Mouse (Mus musculus): ENCODE results near the gene Lefty1.
"Not testable (repeated sequence)": the region's sequence is repeated elsewhere in the genome, so short reads cannot be mapped to it uniquely, and the experiment has no call there.

Lefty1 gene

DNA sequence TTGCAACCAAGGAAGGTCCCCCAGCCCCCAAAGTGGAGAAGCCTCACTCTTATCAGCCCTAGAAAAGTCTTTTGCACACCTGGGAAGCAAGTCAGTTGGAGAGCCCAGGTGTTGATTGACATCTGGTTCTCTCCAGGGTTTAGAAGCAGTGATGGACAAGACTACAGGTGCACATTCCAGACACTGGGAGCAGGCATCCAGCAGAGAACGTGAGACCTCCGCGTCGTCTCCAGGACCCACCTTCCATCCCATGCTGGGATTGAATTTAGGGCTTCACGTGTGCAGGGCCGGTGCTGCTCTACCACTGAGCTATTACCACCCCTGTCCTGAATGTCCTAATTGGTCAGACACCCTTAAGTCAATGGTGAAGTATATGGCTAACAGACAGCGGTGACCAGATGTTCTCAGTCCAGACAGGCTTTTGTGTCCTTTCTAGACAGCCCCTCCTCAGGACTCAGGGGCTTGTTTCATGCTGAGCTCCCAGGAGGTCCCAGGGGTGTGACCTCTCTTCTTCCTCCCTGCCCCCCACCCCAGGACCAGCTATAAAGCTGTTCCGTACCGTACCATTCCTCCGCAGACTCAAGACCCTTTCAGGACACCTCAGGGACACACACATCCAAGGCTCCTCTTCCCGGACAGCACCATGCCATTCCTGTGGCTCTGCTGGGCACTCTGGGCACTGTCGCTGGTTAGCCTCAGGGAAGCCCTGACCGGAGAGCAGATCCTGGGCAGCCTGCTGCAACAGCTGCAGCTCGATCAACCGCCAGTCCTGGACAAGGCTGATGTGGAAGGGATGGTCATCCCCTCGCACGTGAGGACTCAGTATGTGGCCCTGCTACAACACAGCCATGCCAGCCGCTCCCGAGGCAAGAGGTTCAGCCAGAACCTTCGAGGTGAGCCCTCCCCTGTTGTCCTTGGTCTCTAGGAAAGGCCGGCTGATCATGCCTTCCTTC lies at the start of gene Lefty1:
Lefty1 (plus strand) TSS at position 556 of the 953 bp plus-strand sequence.
- no peak for DNase-seq

DNA sequence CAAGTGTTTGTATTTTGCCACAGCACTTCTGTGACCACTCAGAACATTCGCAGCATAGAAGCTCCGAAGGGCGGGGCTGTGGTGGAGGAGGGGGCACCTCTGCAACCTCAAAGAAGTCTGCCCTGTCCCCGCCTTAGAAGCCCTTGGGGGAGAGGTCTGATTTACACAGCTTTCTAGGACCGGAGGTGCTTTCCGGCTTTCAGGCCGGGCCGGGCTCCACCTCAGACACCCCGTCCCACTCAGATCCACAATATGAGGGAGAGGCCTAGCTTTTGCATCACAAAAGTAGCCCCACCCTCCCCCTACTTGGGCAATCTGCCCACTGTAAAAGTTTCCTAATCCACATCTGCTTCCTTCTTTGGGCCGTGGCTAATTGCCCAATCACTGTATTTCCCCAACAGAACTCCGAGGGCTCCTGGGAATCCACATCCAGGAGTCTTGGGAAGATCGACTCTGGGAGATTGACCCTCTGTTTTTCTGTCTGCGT lies 46.2 kb upstream of the Lefty1 start:
- DNase-seq = no peak

GRCm38 (mm10) chr1:180889172-180889571 lies 45.6 kb upstream of the Lefty1 start:
- DNase-seq = no peak

DNA sequence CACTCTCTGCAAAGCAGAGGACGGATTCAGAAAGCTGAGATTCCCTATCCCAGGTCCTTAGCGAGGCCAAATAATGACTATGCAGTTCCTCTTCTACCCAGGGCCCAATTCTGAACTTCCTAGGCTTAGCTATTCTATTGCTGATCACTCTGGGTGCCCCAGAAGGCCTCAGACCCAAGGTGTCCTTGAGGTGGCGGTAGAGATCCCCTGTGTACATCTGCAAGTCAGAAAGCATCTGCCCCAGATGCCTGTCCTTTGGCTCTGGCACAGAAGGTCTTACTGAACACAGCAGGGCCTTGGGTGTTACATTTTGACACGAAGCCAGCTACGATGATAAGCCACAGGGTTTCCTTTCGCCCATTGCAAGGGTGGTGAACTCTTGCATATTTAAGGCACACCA lies 45.0 kb upstream of the Lefty1 start:
- no peak for DNase-seq

GRCm38 (mm10) chr1:180892808-180893207 lies 42.0 kb upstream of the Lefty1 start, which contains the start of gene Lefty2:
Gene Lefty2, plus strand, starts transcription at chr1:180893108.
- DNase-seq = no peak

DNA sequence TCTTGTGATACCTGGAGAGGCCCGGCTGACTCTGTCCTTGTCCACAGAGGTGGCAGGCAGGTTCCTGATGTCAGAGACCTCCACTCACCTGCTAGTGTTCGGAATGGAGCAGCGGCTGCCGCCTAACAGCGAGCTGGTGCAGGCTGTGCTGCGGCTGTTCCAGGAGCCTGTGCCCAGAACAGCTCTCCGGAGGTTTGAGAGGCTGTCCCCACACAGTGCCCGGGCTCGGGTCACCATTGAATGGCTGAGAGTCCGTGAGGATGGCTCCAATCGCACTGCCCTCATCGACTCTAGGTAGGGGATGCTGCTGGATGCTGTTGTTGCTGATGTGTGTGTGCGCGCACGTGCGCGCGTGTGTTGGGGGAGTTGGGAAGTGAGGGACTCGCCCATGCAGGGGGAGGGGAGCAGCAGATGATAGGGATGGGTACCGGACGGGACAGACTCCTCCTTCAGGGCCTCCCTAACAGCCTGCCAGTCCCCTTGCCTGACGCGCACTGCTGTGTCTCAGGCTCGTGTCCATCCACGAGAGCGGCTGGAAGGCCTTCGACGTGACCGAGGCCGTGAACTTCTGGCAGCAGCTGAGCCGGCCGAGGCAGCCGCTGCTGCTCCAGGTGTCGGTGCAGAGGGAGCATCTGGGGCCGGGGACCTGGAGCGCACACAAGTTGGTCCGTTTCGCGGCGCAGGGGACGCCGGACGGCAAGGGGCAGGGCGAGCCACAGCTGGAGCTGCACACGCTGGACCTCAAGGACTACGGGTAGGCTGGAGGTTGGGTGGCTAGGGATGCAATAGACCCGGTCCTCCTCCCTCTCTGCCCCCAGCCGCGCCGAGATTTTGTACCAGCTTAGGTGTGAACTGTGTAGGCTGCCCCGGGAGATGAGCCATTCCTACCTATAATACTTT lies 40.5 kb upstream of the Lefty1 start:
- DNase-seq = not testable (repeated sequence)

DNA sequence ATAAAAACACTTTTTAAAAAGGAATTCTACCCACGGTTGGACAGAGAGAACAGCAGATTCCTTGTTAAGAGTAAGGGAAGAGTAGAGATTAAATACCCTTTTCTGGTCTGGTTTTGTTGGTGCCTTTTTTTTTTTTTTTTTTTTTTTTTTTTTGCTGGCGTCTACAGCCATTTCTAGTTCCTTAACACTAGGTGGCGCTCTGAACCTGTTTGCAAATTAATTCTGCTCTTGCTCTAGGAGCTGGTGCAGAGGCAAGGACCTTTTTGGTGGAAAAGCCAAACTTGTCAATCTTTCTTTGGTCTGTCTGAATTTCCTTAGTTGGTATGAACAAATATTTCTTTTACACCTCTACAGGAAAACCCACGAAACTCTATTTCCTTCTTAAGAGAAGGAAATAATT lies 33.7 kb upstream of the Lefty1 start:
- DNase-seq = no peak

DNA sequence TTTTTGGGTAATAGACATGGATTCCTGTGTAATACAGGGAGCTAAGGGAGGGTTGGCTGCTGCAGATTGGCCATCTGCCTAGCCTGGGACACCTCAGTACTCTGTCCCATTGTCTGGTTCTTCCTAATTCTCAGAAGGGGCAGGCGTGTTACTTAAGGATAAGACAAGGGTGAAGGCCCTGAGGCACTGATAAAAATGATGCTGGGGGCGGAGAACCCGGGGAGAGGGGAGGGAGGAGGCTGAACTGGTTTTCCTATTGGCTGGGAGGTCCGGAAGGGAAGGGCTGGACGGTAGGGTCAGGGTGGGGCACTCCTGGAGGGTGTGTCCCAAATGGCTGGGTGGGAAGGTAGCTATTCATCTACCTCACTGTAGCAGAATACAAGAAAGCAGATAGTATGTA lies 31.9 kb upstream of the Lefty1 start:
- DNase-seq = no peak

- DNase-seq = no peak
These were observed 31.2 kb upstream of the Lefty1 start for GRCm38 (mm10) chr1:180903666-180904038.

- DNase-seq = peak; percentile 94
These were observed 30.6 kb upstream of the Lefty1 start, which contains the start of gene Pycr2 for GRCm38 (mm10) chr1:180904039-180904814. Gene Pycr2, plus strand, starts transcription at chr1:180904293.

DNA sequence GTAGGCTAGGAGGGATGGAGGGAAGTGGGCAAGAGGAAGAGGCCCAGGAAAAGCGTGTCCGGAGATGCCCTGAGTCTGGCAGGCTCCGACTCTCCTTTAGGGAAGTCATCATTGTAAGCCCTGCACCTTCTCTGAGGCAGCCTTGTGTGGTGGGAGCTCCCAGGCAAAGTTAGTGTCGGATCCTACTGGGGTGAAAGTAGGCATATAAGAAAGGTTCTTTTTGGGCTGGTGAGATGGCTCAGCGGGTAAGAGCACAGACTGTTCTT lies 30.1 kb upstream of the Lefty1 start:
- no peak for DNase-seq

GRCm38 (mm10) chr1:180905307-180905706 lies 29.5 kb upstream of the Lefty1 start:
- no peak for DNase-seq

GRCm38 (mm10) chr1:180905876-180906275 lies 28.9 kb upstream of the Lefty1 start:
- DNase-seq = no peak

DNA sequence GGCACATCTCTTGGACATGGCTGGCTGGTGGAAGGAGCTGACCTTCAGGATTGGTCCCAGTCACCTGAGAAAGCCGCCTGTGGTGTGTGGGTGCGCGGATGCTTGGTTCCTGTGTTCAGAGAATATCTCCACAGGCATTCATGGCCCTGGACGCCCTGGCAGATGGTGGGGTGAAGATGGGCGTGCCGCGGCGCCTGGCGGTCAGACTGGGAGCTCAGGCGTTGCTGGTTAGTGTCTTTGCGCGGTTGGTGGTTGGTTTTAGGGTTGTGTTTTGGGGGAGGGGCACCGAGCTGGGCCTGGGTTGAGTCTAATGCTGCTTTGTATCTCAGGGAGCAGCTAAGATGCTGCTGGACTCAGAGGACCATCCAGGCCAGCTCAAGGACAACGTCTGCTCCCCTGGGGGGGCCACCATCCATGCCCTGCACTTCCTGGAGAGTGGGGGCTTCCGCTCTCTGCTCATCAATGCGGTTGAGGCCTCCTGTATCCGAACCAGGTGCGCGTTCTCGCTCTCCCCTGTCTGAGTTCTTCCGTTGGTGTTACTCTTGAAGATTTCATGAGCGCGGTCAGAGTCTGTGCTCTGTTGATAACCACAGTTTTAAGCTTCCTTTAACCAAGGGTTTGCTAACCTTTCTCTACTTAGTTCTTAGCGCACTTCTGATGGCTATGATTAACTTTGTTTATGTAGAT lies 28.2 kb upstream of the Lefty1 start:
- DNase-seq = no peak

GRCm38 (mm10) chr1:180911138-180911537 lies 23.7 kb upstream of the Lefty1 start:
- no peak for DNase-seq

DNA sequence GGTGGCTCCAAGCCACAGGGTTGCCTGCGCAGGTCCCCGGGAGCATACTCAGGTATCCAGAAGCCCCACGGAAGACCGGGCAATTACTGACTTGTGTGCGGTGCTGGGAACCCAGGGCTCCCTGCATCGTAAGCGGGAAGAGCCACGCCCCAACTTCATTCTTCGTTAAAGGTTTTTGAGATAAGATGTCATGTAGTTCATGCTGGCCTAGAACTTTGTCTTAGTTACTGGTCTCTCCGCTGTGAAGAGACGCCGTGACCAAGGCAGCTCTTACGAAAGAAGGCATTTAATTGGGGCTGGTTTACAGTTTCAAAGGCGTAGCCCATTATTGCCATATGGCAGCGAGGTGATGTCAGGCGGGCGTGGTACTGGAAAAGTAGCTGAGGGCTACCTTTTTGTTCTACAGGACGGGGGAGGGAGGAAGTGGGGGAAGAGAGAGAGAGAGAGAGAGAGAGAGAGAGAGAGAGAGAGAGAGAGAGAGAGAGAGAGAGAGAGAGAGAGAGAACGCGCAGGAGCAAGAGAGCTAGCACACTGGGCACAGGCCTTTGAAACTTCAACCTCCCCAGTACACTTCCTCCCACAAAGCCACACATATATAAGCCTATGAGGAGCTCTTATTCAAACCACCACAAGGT lies 23.1 kb upstream of the Lefty1 start:
- DNase-seq = no peak

DNA sequence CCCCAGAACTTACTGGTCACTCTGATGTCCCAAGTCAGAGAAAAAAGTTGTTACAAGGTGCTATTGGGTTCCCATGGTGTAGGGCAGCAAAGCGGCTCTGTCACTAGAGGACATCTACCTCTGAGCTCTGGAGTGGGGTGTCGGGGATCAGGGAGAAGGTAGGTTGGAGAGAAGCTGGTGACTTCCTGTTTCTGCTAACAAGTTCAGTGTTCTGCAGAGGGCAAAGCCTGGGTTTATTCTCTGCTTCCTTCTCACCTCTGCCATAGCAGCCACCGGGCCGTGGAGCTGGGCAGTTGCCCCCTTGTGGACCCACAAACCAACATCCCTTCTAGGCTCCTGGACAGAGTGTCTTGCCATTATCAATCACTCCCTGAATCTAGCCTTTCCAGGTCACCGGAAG lies 22.0 kb upstream of the Lefty1 start:
- no peak for DNase-seq

- no peak for DNase-seq
These were observed 21.0 kb upstream of the Lefty1 start for GRCm38 (mm10) chr1:180913797-180914196.

DNA sequence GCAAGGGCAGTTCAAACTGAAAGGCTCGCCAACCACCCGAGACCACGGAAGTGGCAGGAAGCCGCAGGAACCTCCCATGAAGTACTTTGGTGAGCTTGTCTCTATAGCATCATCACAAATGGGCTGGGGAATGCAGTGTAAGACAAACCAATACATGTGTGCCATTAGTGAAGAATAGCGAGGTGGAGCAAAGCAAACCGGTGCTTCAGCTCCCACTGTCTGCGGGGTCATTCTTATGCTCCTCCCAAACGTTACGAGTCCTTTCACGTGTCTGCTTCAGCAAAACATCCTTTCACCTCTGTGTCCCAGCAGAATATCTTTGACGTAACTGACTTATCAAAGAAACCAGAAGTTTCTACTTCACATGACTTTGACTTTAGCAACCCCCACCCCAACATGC lies 18.4 kb upstream of the Lefty1 start:
- DNase-seq = no peak

GRCm38 (mm10) chr1:180917053-180917452 lies 17.8 kb upstream of the Lefty1 start:
- no peak for DNase-seq

DNA sequence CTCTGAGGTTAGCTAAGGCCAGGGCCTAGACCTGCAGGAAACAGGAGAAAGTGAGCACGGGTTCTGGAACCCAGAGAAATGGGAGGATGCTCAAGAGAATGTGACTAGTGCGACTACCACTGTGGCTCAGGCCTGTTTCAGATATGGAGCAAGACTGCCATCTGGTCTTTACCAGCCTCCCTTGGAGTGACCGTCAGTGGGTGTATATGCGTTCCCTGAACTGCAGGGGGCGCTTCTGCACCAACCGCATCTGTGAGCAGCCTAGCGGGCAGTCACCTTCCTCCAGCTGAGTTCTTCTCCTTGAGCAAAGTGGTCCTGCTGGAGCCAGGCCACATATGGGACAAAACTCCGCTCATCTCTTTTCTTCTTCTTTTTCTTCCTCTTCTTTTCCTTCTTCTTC lies 15.1 kb upstream of the Lefty1 start:
- DNase-seq = no peak
